Mouse (Mus musculus): ENCODE results near the gene Cracr2b.
"Not testable (repeated sequence)": the region's sequence is repeated elsewhere in the genome, so short reads cannot be mapped to it uniquely, and the experiment has no call there.

Cracr2b gene

DNA sequence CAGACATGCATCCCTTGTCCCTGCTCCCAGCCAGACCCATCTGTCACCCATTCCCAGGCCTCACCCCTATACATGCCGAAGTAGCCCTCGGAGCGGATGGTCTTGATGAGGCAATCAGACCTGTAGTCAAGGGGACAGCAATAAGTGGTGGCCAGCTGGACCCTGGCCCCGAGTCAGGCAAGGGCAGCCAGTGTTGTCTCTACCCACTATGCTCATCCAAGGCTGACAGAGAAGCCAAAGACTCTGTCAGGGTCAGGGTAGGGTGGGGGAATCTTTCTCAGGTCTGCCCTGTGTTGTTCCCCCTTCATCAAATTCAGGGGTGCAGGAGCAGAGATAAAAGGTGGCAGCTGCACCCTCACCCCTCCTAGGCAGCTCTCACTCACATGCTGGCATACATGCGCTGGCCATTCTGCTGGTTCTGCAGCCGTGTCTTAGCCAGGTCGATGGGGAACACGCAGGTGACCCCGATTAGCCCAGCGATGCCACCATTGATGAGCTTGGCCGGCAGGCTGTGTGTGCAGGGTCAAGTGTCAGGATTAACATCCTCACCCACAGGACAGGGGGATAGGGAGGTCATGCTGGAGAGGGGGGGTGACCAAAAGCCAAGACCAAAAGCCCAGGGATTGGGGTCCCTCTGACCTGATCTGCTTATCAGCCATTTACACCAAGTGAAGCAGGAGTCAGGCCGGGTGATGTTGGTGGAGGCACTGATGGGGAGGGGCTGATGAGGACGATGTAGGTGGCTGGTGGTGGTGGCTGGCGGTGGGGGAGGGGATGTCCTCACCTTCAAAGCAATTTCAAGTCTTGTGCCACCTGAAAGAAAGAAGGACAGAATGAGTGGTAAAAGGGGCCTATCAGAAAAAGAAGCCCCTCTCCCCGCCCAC, 27.1 kb upstream of the Cracr2b start:
- no peak for DNase-seq

DNA sequence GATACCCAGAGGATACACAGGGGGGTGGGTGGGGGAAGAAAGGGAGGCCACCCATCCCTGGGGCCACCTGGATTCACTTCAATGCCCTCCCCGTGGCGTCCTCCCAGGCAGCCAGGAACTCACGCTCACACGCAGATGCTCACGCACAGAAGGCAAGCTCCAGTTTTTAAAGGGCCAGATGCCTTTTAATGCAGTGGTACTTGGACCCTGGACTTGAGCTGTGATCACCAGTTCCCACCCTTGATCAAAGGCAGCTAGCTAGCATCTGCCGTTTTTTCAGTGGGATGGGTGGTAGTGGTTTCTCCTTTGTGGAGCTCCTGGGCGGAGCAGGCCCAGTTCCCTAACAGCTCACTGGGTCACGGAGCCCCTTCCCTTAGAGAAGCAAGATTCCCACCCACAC, 26.4 kb upstream of the Cracr2b start:
- no peak for DNase-seq

DNA sequence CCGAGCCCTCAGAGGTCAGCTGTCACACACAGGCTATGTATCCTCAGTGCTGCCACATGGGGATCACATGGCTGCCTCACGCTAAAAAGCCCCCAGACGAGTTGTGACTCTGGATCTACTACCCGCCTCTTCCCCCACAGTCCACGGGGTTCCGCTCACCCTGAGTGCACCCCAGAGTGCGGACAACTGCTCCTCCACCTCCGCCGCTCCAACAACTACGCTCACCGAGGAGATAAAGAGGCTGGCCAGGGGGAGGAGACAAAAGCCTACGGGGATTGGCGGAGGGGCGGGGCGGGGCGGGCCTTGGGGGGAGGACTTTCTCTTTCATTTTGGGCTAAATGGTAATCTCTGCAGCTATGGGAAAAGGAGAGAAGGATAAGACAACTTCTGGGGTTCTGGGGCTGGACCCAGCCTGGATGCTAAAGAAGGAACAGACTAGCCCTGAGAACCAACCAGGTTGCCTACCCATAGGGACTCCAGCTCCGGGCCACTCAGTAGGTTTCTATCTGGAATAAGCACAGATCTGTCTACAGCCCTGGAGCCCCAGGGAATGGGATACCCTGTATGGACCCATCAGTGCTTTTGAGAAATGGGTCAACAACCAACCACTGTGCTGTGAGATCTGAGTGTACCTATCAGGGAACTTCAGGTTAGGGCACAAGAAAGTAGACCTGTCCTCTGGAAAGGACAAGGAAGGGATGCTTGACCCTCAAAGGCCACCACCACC, 25.6 kb upstream of the Cracr2b start:
- DNase-seq: peak in 1 of 2 experiments; percentile 52

DNA sequence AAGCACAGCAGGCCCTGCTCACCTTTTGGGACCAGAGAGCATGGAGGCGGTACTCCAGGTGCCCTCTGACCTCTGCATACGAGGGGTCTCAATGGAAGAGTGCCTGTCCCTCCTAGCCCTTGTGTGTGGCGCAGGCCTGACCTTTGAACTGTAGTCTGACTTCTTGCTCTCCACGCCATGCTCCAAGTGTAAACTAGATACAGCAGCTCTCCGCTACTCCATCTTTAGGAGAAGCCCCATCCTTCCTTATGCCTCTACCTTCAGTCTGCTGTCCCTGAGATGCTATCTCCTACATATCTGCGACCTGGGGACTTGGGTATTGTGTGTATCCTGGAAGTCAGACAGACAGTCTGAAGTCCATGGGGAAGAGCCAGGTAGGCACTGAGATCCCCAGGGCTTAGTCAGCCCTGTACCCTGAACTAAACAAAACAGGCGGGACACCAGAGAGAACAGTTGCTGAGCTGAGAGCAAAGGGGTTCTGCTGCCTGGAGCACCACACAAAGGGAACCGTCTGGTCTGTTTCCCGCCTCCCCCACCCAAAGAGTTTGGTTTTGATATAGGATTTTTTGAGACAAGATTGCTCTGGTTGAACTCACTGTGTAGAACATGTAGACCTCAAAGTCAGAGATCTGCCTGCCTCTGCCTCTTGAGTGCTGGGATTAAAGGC, 24.9 kb upstream of the Cracr2b start:
- DNase-seq: no peak

DNA sequence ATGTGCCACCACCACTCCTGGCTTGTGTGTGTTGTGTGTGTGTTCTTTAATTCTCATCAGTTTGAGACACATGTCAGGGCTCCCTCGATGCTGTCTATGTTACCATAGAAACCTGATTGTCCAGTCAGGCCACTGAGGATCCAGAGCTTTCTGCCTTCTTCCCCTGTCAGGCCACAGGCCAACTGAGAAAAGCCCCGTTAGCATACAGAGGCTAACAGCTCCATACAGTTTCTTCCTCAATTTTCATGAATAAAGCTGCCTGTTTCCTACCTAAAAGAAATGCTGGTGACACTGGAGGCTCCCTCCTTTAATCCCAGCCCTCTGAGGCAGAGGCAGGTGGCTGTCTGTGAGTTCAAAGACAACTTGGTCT, 24.4 kb upstream of the Cracr2b start:
- DNase-seq: no peak

DNA sequence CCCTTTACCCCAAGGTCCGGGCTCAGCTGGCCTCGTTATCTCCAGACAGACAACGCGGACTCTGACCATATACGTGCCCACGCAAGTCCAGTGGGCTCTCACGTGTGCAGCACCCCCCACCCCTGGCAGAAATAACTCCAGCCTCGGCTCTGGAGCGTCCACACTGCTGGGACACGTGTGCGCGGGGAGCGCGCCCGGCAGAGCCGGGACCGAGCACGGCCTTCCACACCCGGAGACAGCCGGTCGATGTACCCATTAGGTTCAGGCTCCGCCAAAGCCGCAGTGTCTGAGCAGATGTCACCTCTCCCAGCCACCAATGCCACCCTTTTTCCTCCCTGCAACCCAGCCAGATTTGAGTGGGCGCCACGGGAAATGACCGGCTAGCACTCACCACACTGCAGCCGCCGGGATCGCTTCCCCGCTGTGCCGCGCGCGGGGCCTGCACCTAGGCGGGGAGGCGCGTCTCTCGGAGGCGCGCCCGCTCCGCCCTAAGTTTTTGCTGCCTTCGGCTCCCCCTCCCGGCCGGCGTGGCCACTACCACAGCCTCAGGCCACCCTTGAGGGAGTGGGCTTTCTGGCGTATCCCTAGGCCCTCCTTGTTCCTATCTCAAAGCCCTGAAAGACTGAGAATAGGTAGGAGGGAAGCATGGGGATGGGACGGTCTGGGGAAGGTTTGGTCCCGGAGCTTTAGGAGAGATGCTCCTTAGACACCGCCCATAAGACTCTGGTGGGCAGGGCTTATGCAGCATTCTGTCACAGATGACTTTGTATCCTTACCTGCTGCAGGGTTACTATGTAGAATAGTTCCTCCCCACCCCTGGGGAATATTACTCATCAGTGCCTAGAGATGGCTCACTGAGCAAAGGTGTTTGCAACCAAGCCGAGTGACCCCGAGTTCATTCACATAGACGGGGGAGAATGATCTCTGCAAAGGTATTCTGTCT, 23.4 kb upstream of the Cracr2b start, which contains the start of gene Slc25a22:
Gene Slc25a22, minus strand, starts transcription at position 715 of the 943 bp plus-strand sequence.
- DNase-seq: peak in 1 of 2 experiments; percentile 79

- DNase-seq: no peak
These were observed 22.5 kb upstream of the Cracr2b start for GRCm38 (mm10) chr7:141438201-141438968.

DNA sequence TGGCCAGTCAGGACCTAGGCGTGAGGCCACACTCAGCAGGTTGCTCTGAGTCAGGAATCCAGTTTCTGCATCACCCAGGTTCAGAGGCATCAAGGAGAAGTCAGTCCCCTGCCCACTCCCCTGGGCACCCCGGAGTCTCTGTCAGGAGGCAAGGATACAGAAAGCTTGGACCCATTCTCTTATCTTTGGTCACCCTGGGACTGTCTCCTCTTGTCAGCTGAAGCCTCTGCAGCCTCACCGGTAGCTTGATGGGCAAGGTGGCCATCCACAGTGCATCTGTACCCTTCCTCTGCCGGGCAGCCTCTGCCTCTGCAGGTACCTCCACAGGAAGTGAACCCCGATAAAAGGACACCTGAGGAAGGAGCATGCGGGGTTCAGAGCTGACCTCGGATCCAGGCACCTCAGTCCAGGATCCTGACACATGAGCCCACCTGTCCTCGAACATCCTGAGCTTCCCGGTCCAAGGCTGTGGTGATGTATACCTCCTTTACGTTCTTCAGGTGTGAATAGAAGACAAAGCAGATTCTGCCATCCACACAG, 21.7 kb upstream of the Cracr2b start:
- no peak for DNase-seq

DNA sequence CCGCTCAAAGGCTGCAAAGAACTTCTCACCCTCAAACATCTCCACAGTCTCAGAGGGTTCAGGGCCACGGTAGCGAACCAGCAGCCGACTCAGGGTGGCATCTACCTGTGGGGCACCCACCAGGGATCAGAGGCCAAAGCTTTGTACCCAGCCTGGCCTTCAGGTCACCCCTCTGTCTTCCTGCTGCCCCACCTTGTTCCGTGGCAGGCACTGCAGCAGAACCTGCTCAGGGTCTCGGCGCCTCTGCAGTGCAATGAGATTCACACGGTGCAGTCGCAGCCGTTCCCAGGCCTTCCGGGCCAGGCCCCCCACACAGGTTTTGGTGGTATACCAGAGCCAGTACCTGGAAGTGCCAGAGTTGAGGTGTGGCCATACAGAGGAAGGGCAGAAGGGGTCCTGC, 21.1 kb upstream of the Cracr2b start:
- DNase-seq: no peak

DNA sequence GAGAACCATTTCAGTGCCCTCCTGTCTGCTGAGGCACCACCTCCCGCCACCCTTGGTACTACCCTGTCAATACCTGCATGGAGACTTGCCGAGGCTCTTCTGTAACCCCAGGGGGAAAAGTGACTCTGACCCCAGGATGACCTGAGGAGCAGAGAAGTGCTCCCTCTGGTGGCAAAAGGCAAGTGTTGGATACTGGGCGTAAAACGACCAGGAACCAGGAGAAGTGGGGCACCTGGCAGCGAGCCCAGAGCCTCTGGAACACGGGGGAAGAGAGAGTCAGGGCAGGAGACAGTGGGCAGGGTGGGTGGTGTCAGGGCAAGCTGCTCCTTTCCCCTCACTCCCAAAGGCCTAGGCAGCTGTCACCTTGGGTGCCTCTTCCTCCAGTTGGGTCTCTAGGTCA, 20.3 kb upstream of the Cracr2b start:
- peak in 1 of 2 experiments; percentile 65 for DNase-seq

DNA sequence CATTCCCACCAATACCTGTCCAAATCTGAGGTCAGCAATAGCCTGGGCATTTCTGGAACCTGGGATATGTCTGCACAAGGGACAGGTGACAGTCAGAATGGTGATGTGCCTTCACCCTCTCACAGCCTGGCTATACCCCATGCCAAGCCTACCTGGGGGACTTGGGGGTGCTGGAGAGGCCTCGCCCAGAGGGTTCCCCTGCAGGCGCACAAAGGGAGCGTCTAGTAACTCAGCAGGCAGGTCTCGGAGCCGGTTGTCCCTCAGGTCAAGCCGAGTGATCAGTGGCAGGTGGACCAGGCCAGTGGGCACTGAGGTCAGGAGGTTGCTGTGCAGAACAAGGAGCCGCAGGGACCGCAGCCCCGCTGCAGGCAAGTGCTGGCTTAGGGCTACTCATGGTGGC, 19.4 kb upstream of the Cracr2b start:
- no peak for DNase-seq

- DNase-seq: no peak
These were observed 18.7 kb upstream of the Cracr2b start for GRCm38 (mm10) chr7:141442199-141442598.

- no peak for DNase-seq
These were observed 17.6 kb upstream of the Cracr2b start for GRCm38 (mm10) chr7:141443081-141443821.

GRCm38 (mm10) chr7:141443828-141444237, 17.1 kb upstream of the Cracr2b start, which contains the start of gene Pidd1:
Gene Pidd1, minus strand, starts transcription at chr7:141444025.
- DNase-seq: peak in 1 of 2 experiments; percentile 72

- DNase-seq: not testable (repeated sequence)
These were observed 14.5 kb upstream of the Cracr2b start for GRCm38 (mm10) chr7:141446374-141446773.

DNA sequence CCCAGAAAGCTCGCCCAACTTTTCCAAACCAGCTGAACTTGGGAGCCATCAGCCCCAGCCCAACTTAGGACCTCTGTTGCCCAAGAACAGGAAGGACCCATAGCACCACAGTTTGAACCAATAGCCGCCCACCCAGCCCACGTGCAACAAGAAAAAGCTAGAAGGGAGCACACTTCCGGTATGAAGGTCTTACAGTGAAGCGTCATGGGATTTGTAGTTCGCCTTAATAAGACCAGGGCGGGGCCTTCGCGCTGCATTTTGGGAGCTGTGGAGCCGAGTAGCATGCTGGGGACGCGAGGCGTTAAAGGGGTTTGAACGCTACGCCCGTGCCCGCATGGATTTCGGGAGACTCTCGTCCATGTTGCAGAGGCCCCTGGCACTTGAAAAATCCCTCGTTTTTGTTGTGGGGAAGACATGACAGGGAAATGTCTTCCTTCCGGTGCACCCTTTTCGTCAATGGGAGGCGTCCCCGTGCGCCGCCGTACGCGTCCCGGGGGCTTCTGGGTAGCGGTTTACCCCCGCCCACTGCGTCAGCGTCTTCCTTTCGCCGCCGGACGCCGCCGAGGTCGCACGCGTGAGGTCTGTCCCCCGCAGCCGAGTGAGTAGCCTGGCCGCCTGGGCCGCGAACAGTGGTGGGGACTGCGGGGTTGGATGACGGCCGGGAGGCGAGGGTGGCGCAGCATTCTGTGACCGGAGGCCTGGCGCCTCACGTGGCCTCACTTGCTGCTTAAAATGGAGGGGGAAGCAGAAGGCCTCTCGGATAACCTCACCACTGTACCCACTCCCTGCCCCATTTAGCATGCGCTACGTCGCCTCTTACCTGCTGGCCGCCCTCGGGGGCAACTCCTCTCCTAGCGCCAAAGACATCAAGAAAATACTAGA, 13.5 kb upstream of the Cracr2b start, which contains the start of gene Rplp2:
Gene Rplp2, plus strand, starts transcription at position 261 of the 882 bp plus-strand sequence.
- DNase-seq: peak; percentile 93 to 95

DNA sequence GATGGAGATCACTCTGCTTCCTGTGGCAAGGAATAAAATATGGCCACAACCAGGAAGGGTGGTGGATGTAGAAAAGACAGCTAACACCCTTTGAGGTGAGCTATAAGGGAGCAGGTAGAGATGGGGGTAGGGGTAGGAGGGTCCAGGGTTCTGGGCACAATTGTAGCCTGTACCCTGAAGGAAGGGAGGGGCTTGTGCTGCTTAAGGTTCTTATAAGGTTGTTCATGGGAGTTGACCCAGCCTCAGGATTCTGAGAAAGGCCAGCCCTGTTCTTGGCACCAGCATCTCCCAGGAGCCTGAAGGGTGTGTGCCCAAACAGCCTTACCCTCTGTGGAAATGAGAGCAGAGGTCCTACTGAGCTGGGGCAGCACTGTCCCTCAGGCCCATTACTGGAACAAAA, 9.0 kb upstream of the Cracr2b start:
- DNase-seq: no peak

- DNase-seq: no peak
These were observed 7.3 kb upstream of the Cracr2b start for GRCm38 (mm10) chr7:141453636-141454035.

DNA sequence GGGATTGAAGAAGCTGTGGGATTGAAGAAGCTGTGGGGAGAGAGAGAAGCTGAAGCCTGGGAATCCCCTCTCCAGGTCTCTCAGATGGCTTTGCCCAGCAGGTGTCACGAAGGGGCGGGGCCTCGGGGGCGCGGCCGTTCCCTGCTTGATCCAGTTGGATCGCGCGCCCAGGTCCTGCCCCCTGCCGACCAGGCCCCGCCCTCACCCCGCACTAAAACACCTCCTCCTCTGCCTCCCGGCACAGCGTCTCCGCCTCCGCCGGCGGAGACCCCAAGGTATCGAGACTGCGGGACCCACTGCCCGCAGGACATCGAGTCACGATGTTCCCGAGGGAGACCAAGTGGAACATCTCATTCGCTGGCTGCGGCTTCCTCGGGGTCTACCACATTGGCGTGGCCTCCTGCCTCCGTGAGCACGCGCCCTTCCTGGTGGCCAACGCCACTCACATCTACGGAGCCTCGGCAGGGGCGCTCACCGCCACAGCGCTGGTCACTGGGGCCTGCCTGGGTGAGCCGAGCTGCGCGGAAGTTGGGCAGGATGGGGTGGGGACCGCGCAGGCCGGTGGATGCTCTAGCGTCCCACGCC, 5.8 kb upstream of the Cracr2b start, which contains the start of gene Pnpla2:
Gene Pnpla2, plus strand, starts transcription at position 232 of the 585 bp plus-strand sequence.
- DNase-seq: peak; percentile 94 to 97

Measured in kidney, adult 8-10 months (tissue).